11 mouse cellular contexts compared by ENCODE assay signal in the genomic region with DNA sequence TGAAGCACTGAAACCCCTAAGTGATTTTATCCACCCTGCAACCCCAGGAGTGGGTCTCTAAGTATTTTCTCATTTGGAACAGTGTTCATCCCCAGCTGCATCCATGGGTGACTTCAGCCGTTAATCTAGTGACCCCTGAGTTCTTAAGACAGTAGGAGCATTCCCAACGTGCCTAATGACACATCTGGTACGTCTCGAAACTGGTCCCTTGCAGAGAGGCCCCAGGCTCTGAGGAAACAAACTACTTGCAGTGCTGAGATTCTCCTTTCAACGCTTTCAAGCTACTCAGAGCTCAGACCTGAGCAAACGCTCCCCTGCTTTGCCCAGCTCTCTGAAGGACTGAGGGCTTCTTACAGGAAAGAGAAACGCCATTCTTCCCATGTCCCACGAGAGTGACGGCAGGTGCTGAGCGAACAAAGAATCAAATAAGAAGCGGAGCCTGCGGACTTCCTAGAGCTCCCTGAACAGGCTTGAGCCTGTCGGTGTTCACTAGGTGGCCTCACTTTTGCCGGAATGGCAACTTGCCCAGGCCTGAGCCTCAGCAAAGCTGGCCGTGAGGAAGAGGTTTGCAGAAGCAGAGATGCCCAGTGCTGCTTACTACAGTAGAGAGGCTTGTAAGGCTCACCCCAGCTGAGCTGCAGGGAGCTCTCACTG.
DNase-seq lines count a peak whose midpoint lies in the region; ATAC-seq lines count a peak whose summit lies in the region.
"Had no signal": no experiment of that assay in that cellular context is flagged by ENCODE, and none has a peak within 500 bp of the region (broad histone marks: within the 10 kb centered on the region; RNA-seq: fewer than 3 reads in every experiment).

No protein-coding gene starts in this region.

- no peaks in the 10 kb centered on the region for H3K36me3 ChIP-seq in lung, embryonic 16.5 days (ENCODE audit: control insufficient read depth, insufficient read depth, low read length)
- H3K36me3 ChIP-seq in hindbrain, embryonic 12.5 days, result peaks cover 9% of the 10 kb centered on the region
- H3K36me3 ChIP-seq in stomach, embryonic 15.5 days, result no peaks in the 10 kb centered on the region

- H3K27me3 ChIP-seq in lung, embryonic 16.5 days (ENCODE audit: control insufficient read depth, insufficient read depth, low read depth, low read length), result no peaks in the 10 kb centered on the region
- no peaks in the 10 kb centered on the region for H3K27me3 ChIP-seq in hindbrain, embryonic 12.5 days
- no peaks in the 10 kb centered on the region for H3K27me3 ChIP-seq in stomach, embryonic 15.5 days (replicated peaks)
- H3K27me3 ChIP-seq: megakaryocyte, embryonic 14.5 days had no signal

- DNase-seq in cerebellum, adult 18-20 months, result peak; percentile 17 to 29
- DNase-seq in cerebellum, adult 11 months, result no peak
- no peak for DNase-seq in lung, adult 18-20 months
- no peak for DNase-seq in natural killer cell, adult 2 months (ENCODE audit: low spot score in 2 of 2)
- DNase-seq: right cerebral cortex, adult 18-20 months had no signal

- H3K4me3 ChIP-seq in lung, embryonic 16.5 days (ENCODE audit: low read length), result no peak overlapping the region
- no peak overlapping the region for H3K4me3 ChIP-seq in hindbrain, embryonic 12.5 days
- H3K4me3 ChIP-seq in stomach, embryonic 15.5 days (replicated peaks), result no peak overlapping the region
- H3K4me3 ChIP-seq: megakaryocyte, embryonic 14.5 days had no signal

- ATAC-seq in lung, embryonic 16.5 days (ENCODE audit: low read depth), result peak; percentile 26; the same call in 1 of the 2 replicates
- no peak for ATAC-seq in hindbrain, embryonic 12.5 days (ENCODE audit: low FRiP score)
- ATAC-seq in stomach, embryonic 15.5 days (ENCODE audit: insufficient read depth, low FRiP score, low read depth), result no peak
- ATAC-seq in monocyte, adult 5-6 weeks (replicated peaks; ENCODE audit: insufficient number of reproducible peaks, low FRiP score, low TSS enrichment, poor library complexity, severe bottlenecking), result no peak
- ATAC-seq: intestine, postnatal 0 days had no signal

- H3K9ac ChIP-seq in lung, embryonic 16.5 days (ENCODE audit: low read length), result no peak overlapping the region
- no peak overlapping the region for H3K9ac ChIP-seq in hindbrain, embryonic 12.5 days
- H3K9ac ChIP-seq in stomach, embryonic 15.5 days, result no peak overlapping the region

- H3K27ac ChIP-seq in lung, embryonic 16.5 days (ENCODE audit: low read length), result no peak overlapping the region
- H3K27ac ChIP-seq in hindbrain, embryonic 12.5 days, result peak overlapping the region; percentile 37
- H3K27ac ChIP-seq in stomach, embryonic 15.5 days, result no peak overlapping the region

- H3K9me3 ChIP-seq in lung, embryonic 16.5 days (ENCODE audit: control insufficient read depth, low read length), result no peaks in the 10 kb centered on the region
- H3K9me3 ChIP-seq in hindbrain, embryonic 12.5 days (replicated peaks), result no peaks in the 10 kb centered on the region
- H3K9me3 ChIP-seq in stomach, embryonic 15.5 days, result no peaks in the 10 kb centered on the region
- H3K9me3 ChIP-seq: megakaryocyte, embryonic 14.5 days had no signal

- WGBS in lung, embryonic 16.5 days, result 33% methylated on average over 15 of the region's 15 CpGs
- WGBS in hindbrain, embryonic 12.5 days, result 39% methylated on average over 15 of the region's 15 CpGs
- 43% methylated on average over 15 of the region's 15 CpGs for WGBS in stomach, embryonic 15.5 days

- no peaks in the 10 kb centered on the region for H3K4me1 ChIP-seq in lung, embryonic 16.5 days (replicated peaks; ENCODE audit: control insufficient read depth, insufficient read depth, low read length)
- H3K4me1 ChIP-seq in hindbrain, embryonic 12.5 days, result peaks cover 9% of the 10 kb centered on the region; the same call in 1 of the 2 replicates
- H3K4me1 ChIP-seq in stomach, embryonic 15.5 days, result no peaks in the 10 kb centered on the region

- H3K4me2 ChIP-seq in lung, embryonic 16.5 days (ENCODE audit: low read depth, low read length), result no peak overlapping the region
- H3K4me2 ChIP-seq in hindbrain, embryonic 12.5 days (replicated peaks), result no peak overlapping the region
- peak overlapping the region; percentile 22; the same call in 1 of the 2 replicates for H3K4me2 ChIP-seq in stomach, embryonic 15.5 days

Comparison
In these comparisons a context has a peak if more than half of its experiments do, and no peak if none do; other contexts are left out.
1. DNase-seq: peak in cerebellum, adult 18-20 months (2 of 2); none in cerebellum, adult 11 months (single experiment), lung, adult 18-20 months (0 of 2) and natural killer cell, adult 2 months (0 of 2).